Mouse (Mus musculus): ENCODE measurements around the gene Gsdme. TPM values are rescaled to one million over a fixed set of nuclear protein-coding genes. Genes with fewer than 3 reads are reported as not detected.

Gene Gsdme
- polyA plus RNA-seq, 1 experiment = 1.1 TPM

DNA sequence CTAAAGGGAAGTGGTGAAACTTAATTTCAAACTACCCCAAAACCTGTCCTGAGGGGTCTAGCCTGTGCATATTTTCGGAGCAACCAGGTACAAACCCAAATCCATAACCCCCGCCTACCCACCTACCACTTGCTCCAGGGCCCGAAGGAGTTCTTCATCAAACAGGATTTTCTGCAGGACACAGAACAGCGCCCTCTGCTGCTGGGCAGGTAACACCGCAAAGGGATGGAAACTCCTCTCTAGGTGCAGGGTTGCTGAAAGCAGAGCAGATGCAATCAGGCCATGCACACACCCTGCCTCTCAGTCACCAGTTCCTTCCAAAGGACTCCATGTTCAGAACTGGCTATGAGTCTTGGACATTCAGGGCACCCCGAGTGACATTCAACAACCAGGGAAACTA is 42.8 kb downstream of the Gsdme start:
- Histone ChIP-seq H3K36me3 (ENCODE audit: control insufficient read depth, insufficient read depth, low read length, poor library complexity, severe bottlenecking) (no peaks in the 10 kb centered on the region), H3K27me3 (ENCODE audit: control insufficient read depth, insufficient read depth, low read length, poor library complexity, severe bottlenecking) (no peaks in the 10 kb centered on the region), H3K9ac (ENCODE audit: low read depth, poor library complexity, severe bottlenecking) (no peak overlapping the region), H3K27ac (ENCODE audit: insufficient read depth, low read length) (no peak overlapping the region), H3K4me1 (ENCODE audit: control insufficient read depth, insufficient read depth, low read length) (no peaks in the 10 kb centered on the region), H3K4me3 (ENCODE audit: low read depth, low read length) (no peak overlapping the region), H3K9me3 (replicated peaks; ENCODE audit: control insufficient read depth, insufficient read depth, low read length, poor library complexity, severe bottlenecking) (no peaks in the 10 kb centered on the region; the same call in 1 of the 2 replicates)
- TF ChIP-seq POLR2A (IDR thresholded peaks at IDR 0.05; ENCODE audit: insufficient read depth, low read length) (no peak), EP300 (IDR thresholded peaks at IDR 0.05; ENCODE audit: insufficient read depth, low read depth, low read length) (no peak), CTCF (IDR thresholded peaks at IDR 0.05; ENCODE audit: low read depth, low read length) (peak; percentile 91)

DNA sequence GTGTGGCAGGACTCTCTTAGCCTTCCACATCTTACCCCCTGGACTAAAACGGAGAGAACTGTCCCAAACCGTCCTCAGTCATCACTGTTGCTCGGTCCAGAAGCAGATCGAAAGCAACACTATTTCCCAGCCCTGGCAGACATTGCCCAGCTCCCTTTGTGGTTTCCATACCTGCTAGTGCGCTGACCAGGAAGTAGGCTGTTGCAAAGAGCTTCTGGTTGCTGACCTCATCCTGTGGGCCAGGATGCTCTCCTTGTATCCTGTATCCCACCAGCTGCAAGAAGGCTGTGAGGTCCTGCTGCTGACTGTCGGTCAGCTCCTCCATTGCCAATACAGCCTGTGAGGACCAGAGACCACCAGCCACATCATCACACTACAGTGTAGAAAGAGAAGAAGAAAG is 44.6 kb downstream of the Gsdme start:
- no peak overlapping the region for H3K27ac ChIP-seq (ENCODE audit: insufficient read depth, low read length)

DNA sequence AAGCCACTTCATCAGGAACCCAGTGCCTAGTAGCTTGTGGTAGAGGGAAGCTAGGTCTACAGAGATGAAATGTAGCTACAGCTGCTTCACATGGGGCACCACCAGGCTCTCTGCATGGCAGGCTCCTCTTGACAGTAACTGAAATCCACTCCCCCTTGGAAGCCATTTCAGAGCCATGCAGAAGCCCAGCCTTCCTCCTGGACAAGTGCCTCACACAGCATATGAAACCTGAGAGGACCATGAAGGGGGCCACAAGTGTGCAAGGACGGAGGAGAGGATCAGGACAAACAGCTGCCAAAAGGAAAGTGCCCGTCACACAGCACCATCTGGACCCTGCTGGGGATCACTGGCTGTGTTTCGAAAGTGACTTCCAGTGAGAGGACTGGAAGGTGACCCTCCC is 45.0 kb downstream of the Gsdme start:
- TF ChIP-seq EP300 (IDR thresholded peaks at IDR 0.05; ENCODE audit: insufficient read depth, low read depth, low read length) (no peak), POLR2A (IDR thresholded peaks at IDR 0.05; ENCODE audit: insufficient read depth, low read length) (no peak), CTCF (IDR thresholded peaks at IDR 0.05; ENCODE audit: low read depth, low read length) (no peak)
- Histone ChIP-seq H3K4me3 (ENCODE audit: low read depth, low read length) (no peak overlapping the region), H3K9ac (ENCODE audit: low read depth, poor library complexity, severe bottlenecking) (no peak overlapping the region), H3K9me3 (replicated peaks; ENCODE audit: control insufficient read depth, insufficient read depth, low read length, poor library complexity, severe bottlenecking) (no peaks in the 10 kb centered on the region), H3K27ac (ENCODE audit: insufficient read depth, low read length) (no peak overlapping the region), H3K36me3 (ENCODE audit: control insufficient read depth, insufficient read depth, low read length, poor library complexity, severe bottlenecking) (no peaks in the 10 kb centered on the region), H3K27me3 (ENCODE audit: control insufficient read depth, insufficient read depth, low read length, poor library complexity, severe bottlenecking) (no peaks in the 10 kb centered on the region), H3K4me1 (ENCODE audit: control insufficient read depth, insufficient read depth, low read length) (no peaks in the 10 kb centered on the region)

More for the DNA sequence above, 44.6 kb downstream of the Gsdme start:
- no peaks in the 10 kb centered on the region for H3K9me3 ChIP-seq (replicated peaks; ENCODE audit: control insufficient read depth, insufficient read depth, low read length, poor library complexity, severe bottlenecking)
- H3K4me1 ChIP-seq (ENCODE audit: control insufficient read depth, insufficient read depth, low read length) = no peaks in the 10 kb centered on the region
- no peak overlapping the region for H3K4me3 ChIP-seq (ENCODE audit: low read depth, low read length)
- no peak overlapping the region for H3K9ac ChIP-seq (ENCODE audit: low read depth, poor library complexity, severe bottlenecking)
- TF ChIP-seq EP300 (IDR thresholded peaks at IDR 0.05; ENCODE audit: insufficient read depth, low read depth, low read length) (no peak), POLR2A (IDR thresholded peaks at IDR 0.05; ENCODE audit: insufficient read depth, low read length) (no peak), CTCF (IDR thresholded peaks at IDR 0.05; ENCODE audit: low read depth, low read length) (no peak)
- no peaks in the 10 kb centered on the region for H3K36me3 ChIP-seq (ENCODE audit: control insufficient read depth, insufficient read depth, low read length, poor library complexity, severe bottlenecking)
- H3K27me3 ChIP-seq (ENCODE audit: control insufficient read depth, insufficient read depth, low read length, poor library complexity, severe bottlenecking) = no peaks in the 10 kb centered on the region

DNA sequence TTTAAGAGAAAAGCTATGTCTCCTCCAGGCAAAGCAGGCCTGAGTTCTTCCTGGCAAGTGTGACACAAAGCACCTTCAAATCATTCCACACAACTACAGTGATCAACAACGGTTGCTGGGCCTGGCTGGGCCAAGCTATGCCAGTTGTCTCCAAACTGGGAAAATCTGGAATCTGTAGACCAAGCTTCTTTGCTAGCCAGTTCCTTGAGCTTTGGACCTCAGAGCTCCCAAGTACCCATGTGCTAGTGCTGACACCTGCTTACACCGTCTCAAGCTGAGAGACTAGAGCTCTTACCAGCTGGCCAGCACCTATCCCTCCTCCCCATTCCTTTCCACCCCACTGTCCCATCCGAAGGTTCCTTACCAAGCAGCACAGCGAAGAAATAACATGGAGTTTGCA is 47.7 kb downstream of the Gsdme start:
- Histone ChIP-seq H3K9ac (ENCODE audit: low read depth, poor library complexity, severe bottlenecking) (no peak overlapping the region), H3K27me3 (ENCODE audit: control insufficient read depth, insufficient read depth, low read length, poor library complexity, severe bottlenecking) (no peaks in the 10 kb centered on the region), H3K4me1 (ENCODE audit: control insufficient read depth, insufficient read depth, low read length) (no peaks in the 10 kb centered on the region), H3K36me3 (ENCODE audit: control insufficient read depth, insufficient read depth, low read length, poor library complexity, severe bottlenecking) (no peaks in the 10 kb centered on the region), H3K4me3 (ENCODE audit: low read depth, low read length) (no peak overlapping the region), H3K27ac (ENCODE audit: insufficient read depth, low read length) (no peak overlapping the region), H3K9me3 (replicated peaks; ENCODE audit: control insufficient read depth, insufficient read depth, low read length, poor library complexity, severe bottlenecking) (no peaks in the 10 kb centered on the region)
- no peak for TF ChIP-seq CTCF (IDR thresholded peaks at IDR 0.05; ENCODE audit: low read depth, low read length)
- no peak for TF ChIP-seq POLR2A (IDR thresholded peaks at IDR 0.05; ENCODE audit: insufficient read depth, low read length)

DNA sequence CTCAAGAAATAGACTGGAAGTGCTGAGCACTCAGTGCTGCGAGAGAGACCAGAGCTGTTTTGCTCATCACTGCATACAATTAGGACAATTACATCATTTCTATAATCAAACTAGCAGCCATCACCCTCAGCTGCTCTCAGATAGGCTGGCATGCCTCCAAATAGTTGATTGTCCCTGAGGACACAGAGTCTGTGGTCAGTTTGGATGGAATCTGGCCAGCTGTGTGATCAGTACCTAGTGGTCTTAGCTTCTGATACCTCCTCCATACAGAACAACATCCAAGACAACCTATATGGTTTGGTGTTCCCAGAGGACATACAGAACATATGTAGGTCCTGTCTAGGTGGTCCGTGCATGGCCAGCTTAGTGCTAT is 48.3 kb downstream of the Gsdme start:
- Histone ChIP-seq H3K4me1 (ENCODE audit: control insufficient read depth, insufficient read depth, low read length) (no peaks in the 10 kb centered on the region), H3K36me3 (ENCODE audit: control insufficient read depth, insufficient read depth, low read length, poor library complexity, severe bottlenecking) (no peaks in the 10 kb centered on the region), H3K27me3 (ENCODE audit: control insufficient read depth, insufficient read depth, low read length, poor library complexity, severe bottlenecking) (no peaks in the 10 kb centered on the region), H3K4me3 (ENCODE audit: low read depth, low read length) (no peak overlapping the region), H3K9me3 (replicated peaks; ENCODE audit: control insufficient read depth, insufficient read depth, low read length, poor library complexity, severe bottlenecking) (no peaks in the 10 kb centered on the region), H3K27ac (ENCODE audit: insufficient read depth, low read length) (no peak overlapping the region), H3K9ac (ENCODE audit: low read depth, poor library complexity, severe bottlenecking) (no peak overlapping the region)
- TF ChIP-seq EP300 (IDR thresholded peaks at IDR 0.05; ENCODE audit: insufficient read depth, low read depth, low read length) (no peak), CTCF (IDR thresholded peaks at IDR 0.05; ENCODE audit: low read depth, low read length) (no peak), POLR2A (IDR thresholded peaks at IDR 0.05; ENCODE audit: insufficient read depth, low read length) (no peak)

DNA sequence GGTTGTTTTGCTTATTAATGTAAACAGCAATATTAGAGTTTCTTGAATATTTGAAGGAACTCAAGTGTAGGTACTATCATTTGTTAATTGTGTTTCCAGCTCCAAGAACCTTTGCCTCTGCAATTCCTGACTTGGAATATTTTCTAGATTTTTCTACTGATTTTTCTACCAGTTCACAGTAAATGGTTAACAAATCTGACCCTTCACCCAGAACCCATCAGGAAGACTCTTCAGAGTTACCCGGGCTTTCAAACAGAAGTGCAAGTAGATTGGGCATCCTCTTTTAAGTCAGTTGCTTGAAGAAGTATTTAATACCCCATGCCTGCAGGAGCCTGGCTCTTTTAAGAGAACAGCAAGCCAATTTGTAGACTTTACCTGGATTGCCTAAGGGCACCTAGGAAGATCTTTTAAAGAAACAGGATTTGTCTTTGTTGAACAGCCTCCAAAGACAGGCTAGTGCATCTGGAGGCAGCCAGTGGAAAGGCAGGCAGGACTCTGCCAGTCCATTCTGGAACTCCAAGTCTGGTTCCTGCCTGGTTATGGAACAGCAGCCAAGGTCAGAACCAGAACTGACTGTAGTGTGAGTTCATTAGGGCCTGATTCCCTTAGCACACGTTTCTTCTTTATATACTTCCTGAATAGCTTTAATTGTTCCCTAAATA is 48.8 kb downstream of the Gsdme start:
- no peak overlapping the region for H3K9ac ChIP-seq (ENCODE audit: low read depth, poor library complexity, severe bottlenecking)
- no peaks in the 10 kb centered on the region for H3K27me3 ChIP-seq (ENCODE audit: control insufficient read depth, insufficient read depth, low read length, poor library complexity, severe bottlenecking)
- H3K4me1 ChIP-seq (ENCODE audit: control insufficient read depth, insufficient read depth, low read length) = no peaks in the 10 kb centered on the region
- no peak overlapping the region for H3K27ac ChIP-seq (ENCODE audit: insufficient read depth, low read length)
- no peak for TF ChIP-seq CTCF (IDR thresholded peaks at IDR 0.05; ENCODE audit: low read depth, low read length)
- TF ChIP-seq EP300 (IDR thresholded peaks at IDR 0.05; ENCODE audit: insufficient read depth, low read depth, low read length) = no peak
- TF ChIP-seq POLR2A (IDR thresholded peaks at IDR 0.05; ENCODE audit: insufficient read depth, low read length) = no peak
- H3K9me3 ChIP-seq (replicated peaks; ENCODE audit: control insufficient read depth, insufficient read depth, low read length, poor library complexity, severe bottlenecking) = no peaks in the 10 kb centered on the region
- H3K4me3 ChIP-seq (ENCODE audit: low read depth, low read length) = no peak overlapping the region
- no peaks in the 10 kb centered on the region for H3K36me3 ChIP-seq (ENCODE audit: control insufficient read depth, insufficient read depth, low read length, poor library complexity, severe bottlenecking)

All from ES-Bruce4 (cell line).